Mouse (Mus musculus) retina, postnatal 7 days (tissue): ENCODE results near the gene Gm20388.

Experiments
- DNase-seq: peaks from one replicate; pipeline ENCODE4 v3.0.0-alpha.2; 2012; ENCODE audit warnings: low read depth, low spot score

The Gm20388 gene

DNA sequence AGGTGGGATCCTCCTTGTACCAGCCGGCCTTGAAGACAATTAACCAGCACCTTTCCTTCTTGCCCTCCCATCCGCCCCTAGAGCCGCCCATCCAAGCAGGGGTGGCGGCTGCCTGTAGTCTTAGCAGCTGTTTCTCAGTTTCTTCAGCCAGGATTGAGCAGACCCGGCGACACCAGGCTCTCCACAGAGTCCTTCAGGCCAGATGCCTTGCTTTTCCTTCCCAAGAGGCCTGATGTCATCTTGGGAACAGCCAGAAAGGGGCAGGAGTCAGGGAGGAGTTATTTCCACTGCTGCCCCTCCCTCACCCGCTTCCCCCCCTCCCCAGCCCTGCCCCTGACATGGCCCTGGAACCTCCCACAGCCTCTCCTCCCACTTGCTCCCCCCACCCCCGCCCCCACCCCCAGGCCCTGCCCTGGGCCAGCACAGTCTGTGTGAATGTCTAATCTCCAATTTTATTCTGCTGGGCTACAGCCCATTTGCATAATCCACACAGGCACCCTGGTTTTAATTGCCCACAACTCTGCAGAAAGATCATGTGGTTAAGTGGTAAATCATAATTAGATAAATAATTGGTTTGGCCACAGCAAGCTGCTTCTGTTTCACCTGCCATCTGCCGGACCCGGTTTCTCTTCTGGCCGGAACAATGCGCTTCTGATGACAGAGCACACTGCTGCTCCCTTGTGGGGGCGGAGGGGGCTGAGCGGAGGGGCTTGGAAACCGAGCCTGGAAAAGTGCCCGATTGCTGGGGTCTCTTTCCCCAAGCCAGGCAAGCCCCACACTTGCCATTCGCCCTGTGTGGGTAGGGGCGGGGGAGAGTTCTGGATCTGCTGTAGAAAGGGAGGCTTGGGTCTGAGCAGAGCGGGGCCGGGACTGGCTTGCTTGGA is 610.3 kb downstream of the Gm20388 start:
- peak; percentile 65 for DNase-seq

DNA sequence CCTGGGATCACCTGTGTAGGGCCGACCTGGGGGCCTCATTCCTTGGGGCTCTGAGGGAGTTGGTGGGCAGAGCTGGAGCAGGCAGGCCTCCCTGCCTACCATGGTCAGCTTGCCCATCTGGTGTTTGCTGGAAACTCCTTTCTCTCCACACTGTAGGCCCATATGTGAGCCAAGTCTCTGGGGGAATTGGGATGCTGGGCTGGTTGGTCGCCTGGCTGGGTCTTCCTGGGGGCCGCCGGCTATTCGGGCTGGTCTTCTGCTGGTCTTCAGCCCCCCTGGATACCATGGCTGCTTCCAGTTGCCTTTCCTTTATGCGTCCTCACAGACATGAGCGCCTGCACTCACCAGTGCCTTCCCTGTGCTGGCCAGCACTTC is 610.9 kb downstream of the Gm20388 start:
- DNase-seq, result no peak

DNA sequence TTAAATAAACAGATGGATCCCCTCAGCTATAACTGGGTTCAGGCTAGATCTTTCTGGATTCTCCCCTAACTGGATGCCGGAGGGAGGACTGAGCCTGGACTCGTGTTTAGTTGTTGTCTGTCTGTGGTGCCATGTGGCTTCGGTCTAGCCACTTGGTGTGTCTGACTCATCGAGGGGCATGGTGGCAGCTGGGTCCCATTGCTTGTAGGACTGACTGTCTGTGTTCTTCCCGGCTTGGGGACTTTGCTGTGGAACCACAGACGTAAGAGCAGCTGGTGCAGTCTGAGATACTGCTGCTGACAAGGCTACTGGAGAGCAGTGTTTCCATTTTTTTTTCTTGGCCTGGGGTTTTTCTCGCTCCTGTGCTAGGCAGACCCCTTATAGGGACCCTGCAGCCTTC is 613.0 kb downstream of the Gm20388 start:
- DNase-seq, result no peak

DNA sequence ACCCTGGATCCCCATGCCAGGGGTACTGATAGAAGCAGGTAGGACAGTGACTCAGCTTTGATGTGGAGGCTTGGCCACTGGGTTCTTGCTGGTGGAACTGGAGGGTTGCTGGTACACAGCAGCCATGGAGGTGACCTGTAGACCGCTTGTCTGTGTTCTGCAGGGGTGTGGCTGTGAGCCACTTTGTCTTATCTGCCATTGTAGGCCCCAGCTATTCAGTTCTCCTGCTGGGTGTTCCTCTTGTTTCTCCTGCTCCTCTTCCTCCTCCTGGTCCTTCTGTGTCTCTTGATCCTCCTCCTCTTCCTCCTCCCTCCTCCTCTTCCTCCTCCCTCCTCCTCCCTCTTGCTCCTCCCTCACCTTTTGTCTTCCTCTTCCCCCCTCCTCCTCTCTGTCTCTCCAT is 614.5 kb downstream of the Gm20388 start:
- DNase-seq, result no peak

DNA sequence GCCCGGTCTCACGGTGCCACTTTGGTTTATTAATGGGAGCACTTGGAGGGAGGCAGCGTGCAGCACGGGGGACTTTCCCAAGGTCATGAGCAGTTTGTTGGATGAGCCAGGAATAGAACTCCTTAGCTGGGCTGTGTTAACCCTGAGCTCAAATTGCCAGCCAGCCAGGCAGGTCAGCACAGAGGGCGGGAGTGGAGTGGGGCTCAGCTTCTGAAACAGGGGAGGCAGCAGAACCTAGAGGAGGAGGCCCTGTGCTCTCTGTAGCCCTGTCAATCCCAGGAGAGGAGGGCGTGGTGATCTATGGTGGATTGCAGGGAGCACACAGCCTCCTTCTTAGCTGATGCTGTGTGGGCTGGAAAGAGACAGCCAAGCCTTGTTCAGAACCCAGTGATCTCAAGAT is 615.2 kb downstream of the Gm20388 start:
- no peak for DNase-seq

DNA sequence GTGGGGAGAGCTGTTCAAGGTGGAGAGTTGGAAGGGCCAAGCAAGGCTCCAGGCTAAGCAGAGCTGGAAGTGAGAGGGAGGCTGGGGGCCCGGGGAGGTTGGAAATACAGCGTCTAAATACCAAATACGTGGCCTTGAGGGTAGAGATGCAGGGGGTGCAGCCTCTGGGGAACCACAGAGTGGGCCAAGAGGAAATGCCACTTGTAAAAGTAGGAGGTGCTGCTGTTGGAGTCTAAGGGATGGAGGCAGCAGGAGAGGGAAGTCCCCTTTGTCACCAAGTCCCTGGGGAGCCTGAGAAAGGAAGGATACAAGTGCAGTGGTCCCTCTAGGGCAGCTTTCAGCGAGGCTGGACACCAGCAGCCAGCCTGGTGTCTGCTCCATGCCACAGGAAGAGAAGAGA is 615.9 kb downstream of the Gm20388 start:
- DNase-seq, result no peak

DNA sequence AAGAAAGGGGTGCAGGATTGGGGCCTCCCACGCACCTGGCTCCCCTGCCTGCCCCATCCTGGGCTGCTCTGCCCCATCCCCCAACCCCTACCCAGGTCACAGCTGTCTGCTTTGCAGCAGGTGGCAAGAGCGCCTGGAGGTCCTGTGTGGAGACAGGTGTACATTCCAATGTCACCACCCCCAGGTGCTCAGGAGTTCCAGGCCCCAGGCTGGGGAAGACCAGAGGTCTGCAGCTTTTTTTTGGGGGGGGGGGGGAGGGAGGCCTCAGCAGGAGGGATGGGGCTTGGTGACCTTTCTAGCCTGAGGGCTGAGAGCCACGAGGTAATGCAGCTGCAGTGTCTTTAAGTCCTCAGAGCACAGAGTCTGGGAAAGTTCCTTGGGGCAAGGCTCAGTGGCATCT is 617.7 kb downstream of the Gm20388 start:
- no peak for DNase-seq

DNA sequence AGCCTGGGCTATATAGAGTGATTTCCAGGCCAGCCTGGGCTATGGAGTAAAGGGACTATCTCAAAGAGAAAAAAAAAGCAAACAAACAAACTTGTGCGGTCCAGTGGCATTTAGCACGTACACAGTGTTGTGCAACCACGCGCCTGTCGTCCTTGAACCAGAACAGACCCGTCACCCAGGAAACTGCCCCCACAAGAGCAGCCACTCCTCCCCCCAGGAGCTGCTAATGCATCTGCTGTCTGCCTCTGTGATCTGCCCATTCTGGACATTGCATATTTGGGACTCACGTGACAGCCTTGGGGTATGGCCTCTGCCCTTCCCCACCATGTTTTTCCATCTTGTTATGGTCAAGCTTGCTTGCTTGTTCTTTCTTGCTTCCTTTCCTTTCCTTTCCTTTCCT is 618.6 kb downstream of the Gm20388 start:
- DNase-seq, result no peak

DNA sequence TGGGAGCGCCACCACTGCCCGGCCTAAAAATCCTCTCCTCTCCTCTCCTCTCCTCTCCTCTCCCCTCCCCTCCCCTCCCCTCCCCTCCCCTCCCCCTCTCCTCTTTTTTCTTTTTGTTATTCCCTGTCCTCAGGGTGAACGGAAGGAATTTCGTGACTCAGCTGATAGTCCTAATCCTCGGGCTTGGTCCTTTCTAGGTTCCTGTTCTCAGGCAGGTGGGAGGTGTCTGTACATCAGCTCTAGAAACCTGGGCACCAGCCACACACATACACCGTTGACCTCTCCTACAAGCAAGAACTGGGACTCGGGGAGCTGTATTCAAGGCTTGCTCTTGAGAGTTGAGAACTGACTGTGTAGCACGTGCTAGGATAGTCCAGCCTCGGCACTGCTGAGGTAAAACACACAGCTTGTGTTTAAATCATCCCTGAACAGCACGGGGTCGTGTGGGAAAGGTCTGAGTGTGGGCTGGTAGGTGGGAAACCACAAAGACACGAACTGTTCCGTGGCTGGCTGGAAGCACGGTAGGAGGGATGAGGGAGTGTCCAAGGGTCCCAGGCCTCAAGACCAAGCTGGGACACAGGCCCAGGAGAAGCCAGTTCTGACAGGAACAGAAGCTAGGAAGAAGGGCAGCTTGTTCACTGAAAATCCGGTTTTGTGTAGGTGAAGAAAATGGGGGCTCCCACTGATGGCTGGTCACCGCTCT is 620.5 kb downstream of the Gm20388 start:
- DNase-seq, result no peak

DNA sequence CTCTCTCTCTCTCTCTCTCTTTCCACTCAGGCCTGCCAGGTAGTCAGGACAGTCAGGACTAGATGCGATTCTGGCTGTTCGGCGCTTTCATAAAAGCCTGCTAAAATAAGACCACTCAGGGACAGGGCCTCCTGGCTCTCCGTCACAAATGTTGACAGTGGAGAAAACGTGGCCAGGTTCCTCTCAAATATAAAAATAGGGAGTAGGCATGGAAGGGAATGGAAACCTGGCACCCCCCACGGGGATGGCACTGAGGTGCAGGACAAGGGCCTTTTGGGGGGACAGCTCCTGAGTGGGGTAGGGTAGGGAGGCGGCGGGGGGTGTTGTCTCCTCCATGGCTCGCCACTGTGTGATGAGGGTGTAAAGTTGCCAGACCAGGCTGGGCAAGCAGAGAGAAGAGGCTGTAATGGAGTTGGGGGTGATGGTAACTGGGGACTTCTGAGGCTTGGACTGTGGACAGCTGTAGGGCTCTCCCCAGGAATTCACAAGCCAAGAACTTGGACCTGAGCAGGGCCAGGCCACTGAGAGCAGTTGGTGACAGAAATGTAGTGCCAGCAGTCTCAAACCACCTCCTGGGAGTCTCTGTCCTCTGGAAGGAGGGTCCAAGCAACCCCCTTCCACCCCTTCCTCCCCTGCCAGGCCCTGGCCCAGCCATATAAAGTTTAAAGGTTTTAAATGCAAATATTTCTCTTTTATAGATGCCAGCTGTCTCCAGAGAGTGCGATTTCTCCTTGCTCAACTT is 621.3 kb downstream of the Gm20388 start:
- DNase-seq, result no peak

DNA sequence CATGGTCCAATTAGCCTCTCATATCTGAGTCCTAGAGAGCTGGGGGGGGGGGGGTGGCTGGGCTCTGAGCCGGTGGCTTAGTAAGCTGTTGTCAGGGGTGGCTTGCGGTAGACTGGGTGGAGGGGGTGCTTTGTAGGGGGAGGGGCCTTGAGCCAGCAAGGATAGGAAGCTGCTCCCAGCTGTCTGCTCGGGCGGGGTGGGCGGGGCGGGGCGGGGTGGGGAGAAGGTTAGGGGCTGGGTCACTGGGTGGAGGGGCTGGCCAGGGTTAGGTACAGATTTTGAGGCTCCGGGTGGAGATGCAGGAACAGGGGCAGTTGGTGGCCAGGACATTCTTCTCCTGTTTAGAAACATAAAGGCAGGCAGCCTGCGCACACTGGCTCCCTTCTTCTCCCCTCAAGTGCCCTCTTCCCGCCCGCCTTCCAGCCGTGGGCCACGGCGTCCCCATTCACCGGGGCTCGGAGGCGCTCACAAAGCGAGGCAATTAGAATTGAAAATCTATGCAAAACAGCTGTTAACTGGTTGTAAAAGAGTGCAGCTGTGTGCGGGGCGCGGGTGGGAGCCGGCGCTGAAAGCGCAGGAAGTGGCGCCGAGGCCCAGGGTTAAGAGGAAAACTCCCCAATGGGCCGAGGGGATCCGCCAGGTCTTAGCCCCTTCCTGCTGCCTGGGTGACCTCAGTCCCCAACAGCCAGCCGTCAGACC is 622.0 kb downstream of the Gm20388 start:
- DNase-seq, result peak; percentile 61

DNA sequence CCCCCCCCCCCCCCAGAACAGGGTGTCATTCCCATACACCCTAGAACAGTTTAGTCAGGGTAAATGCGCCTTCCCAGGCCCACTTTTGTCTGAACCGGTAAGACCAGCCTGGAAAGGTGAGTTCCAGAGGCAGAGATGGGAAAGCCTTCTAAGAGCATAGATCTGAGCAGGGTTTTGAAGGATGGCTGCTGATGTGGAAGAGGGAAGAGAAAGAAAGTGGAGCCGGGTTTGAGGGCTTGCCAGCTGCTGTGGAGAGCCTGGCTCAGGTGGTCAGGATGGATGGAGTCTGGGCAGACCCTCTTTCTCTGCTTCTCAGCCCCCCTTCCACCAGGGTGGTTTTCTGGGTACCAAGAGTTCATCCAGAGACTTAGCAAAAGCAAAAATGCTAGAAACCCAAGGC is 622.7 kb downstream of the Gm20388 start:
- DNase-seq, result no peak

DNA sequence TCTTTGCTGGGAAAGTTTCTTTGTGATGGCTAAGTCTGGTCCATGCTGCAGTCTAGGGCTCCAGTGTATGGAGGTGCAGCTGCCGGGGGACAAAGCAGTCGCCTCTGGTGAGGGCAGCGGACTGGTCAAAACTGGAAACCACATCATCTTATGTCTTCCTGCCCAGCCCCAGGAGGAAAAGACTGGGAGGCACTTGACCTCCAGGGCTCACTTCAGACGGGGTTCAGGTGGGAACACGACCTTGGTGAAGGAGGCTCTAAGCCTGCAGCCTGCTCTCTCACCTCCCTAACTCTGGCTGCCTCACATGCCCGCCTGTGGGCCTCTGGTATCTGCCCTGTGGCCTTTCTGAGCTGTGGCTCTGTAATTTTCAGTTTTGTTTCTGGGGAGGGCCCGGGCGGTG is 623.4 kb downstream of the Gm20388 start:
- no peak for DNase-seq

DNA sequence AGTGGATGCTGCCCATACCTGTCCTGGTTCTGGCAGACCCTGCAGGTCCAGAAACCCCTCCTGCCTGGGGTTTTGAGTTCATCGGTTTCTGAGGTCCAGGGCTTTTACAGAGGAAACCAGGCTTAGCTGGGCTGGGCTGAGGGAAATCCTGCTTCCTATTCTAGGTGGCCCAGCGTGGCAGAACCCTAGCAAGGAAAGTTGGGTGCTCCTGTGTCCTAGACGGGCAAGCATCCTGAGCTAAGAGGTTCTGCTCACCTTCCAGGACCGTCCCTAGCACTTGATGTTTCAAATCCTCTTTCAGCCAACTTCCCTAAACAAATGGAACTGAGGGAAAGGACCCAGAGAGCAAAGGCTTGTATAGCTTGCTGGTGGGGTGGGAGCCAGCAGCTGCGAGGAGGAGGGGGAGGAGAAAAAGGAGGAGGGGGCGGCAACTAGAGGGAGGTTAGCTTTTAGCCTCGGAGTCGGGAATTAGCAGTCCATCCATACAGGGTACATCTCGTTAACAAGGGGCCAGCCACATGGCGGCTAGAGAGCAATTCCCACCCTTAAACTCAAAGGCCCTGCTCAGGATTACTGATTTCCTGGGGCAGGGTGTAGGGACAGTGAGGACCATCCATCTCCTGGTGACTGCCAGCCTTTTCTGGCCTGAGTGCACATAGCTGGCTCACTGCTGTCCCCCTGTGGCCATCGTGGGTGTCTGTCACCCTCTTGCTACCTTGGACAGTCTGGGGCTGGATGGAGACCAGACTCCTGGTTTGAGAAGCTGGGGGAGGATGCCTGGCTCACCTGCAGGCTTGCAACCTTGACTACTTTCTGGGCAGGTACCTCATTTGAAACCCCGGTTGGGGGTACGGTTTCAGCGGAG is 624.1 kb downstream of the Gm20388 start:
- peak; percentile 82 for DNase-seq

DNA sequence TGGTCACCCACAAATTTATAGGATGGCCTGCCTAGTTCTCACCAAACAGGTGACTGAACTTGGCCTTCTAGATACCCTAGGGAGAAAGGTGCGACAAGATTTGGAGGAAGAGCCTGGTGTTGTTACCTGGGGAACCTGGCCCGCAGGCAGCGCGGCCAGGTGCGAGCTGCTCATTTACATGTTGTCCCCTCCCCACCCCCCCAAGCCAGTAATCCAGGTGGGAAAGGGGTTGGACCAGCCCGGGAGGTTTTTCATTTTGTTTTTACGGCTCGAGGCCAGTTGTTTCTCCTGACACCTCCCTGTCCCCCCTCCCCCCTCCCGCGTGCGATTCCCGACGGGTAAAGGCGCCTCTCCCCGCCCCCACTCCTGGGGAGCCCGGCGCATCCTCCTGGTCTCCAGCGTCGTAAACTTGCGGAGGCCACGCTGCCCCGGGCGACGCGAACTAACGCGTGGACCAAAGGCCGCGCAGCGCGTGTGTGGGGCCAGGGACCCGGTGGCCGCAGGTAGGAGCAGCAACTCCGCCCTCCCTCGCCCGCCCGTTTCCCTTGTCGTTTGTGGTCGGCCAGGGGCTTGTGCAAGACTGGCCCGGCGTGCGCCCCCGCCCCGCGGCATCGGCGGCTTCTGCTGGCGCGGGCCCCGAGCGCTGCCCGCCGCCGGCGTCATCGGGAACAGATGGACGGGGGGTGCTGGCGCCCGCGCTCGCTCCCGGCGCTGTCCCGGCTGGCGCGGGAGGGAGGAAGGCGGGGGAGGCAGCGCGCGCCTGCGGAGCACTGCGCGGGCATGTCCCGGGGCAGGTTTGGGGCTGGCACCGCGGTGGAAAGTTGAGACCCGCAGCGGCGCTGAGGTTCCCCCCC is 625.0 kb downstream of the Gm20388 start:
- no peak for DNase-seq

DNA sequence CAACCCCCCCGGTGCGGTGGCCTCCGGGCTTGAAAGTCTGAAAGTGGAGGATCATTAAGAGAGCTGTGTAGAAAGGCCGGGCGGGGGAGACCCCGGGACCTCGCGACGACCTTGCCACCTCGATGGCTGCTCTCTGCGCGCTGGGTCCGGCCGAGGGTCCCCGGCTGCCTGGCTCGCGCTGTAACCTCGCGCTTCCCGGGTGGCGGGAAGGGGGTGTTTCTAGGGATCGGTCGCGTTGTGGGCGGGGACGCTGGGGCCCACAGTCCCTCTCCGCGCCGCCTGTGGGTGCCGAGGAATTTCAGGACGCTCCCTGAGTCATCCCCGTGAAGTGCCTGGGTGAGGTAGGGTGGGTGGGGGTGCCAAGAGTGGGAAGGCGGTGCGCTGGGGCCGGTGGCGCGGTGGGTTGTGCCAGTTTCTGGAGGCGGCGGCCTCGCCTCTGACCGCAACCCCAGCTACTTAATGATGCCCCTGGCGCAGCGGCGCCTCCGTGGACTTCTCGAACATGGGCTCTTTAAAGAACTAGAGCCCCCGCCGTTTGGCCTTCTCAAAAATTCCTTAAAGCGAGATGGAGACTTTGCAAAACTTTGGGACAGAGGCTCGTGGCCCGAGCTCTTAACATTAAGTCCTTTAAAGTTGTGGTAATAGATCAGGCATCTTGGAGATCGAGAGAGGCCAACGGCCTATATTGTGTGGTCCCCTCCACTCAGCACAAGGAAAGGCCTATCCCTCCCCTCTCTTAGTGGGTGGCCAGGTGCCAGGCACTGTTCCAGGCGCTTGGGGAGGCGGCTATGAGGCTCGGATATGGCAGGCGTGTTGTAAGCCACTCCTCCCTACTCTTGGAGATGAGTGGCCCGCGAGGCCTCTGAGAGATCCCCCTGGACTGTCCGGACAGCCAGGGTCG is 625.9 kb downstream of the Gm20388 start:
- no peak for DNase-seq

DNA sequence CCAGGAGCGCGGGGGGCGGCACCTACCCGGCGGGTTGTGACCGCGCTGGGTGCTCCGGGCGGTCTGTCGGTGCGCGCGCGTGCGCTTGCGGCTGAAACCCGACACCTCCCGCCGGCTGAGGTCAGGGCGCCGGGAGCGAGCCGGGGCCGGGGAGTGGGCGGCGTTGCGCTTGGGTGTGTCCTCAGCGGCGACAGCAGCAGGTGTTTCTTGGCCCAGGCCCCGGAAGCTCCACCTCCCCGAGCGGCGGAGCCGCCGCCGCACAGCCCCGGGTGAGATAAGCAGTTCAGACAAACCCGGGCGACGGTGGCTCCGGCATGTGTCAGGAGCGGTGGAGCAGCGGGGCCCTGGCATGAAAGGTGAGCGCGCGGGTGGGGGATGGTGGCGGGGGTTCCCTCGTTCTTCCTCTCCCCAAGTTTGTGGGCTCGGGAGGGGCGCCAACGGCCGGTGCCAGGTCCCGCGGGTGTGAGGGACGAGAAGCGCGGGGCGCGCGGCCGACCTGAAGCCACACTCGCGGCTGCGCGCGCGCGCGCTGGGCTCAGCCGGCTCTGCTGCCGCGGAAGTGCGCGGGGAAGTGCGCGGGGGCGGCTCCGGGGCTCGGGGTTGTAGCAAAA is 626.7 kb downstream of the Gm20388 start:
- peak; percentile 68 for DNase-seq

DNA sequence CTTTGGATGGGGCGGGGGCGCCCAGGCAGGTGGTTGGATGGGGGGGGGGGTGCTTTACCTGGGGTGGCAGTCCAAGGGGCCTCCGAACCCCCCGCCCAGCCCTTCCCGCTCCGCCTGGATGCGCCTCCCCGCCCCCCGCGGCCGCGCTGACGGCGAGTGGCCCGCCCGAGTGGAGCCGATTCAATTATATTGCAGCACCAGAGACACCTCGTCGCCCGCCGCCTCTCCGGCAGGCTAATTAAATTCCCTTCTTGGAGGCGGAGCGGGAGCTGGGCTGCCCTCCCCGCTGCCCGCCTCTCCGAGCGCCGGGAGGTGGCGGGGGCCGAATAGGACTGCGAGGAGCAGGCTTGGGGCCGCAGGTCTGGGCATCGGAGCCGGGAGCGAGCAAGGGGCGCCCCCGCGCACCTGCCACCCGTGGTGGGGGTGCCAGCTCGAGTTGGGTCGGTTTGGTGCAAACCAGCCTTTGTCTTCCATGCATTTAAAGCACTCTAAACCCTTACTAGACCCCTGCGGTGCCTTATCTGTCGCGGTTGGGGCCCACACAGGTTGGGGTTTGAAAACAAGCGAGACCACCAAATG is 627.3 kb downstream of the Gm20388 start:
- DNase-seq, result no peak
